Mouse (Mus musculus) heart, postnatal 0 days (tissue): ENCODE results near the gene Spata32.

Experiments used
- CTCF ChIP-seq: IDR thresholded peaks from 2 replicates; pipeline ENCODE4 v1.5.1; 2016; ENCODE audit warnings: antibody characterized with exemption, control low read depth, low read depth
- EP300 ChIP-seq: IDR thresholded peaks from 2 replicates; pipeline ENCODE4 v1.6.1; 2016; ENCODE audit warnings: antibody characterized with exemption, low read depth

- TF ChIP-seq EP300 (no peak), CTCF (0 out of 2 replicates have a peak, but pooled peaks have one; percentile 0)
Measured at GRCm38 (mm10) chr11:103267346-103268219, 49.4 kb upstream of the Spata32 start, which contains the start of gene Map3k14.
